In the genomic region with DNA sequence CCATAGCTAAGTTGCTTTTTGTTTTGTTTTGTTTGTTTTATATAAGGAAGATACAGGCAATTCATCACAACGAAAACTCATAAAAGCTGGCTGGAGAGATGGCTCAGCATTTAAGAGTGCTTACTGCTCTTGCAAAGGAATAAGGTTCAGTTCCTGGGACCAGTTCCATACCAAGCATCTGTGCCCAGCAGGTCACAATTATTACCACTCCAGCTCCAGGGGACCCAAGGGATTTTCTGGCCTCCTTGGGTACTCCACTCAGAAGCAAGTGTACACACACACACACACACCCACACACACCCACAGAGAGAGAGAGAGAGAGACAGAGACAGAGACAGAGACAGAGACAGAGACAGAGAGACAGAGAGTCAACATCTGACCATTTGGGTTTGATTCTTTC, we compare ENCODE assay signal across 16 mouse cellular contexts.
"Had no signal": no experiment of that assay in that cellular context is flagged by ENCODE, and none has a peak within 500 bp of the region (broad histone marks: within the 10 kb centered on the region; RNA-seq: fewer than 3 reads in every experiment).

No protein-coding gene starts in this region.

- H3K36me3 ChIP-seq: lung, embryonic 15.5 days; midbrain, embryonic 13.5 days; midbrain, embryonic 15.5 days; neural tube, embryonic 12.5 days; stomach, embryonic 15.5 days had no signal

- H3K4me3 ChIP-seq: lung, embryonic 15.5 days; megakaryocyte, embryonic 14.5 days; midbrain, embryonic 13.5 days; midbrain, embryonic 15.5 days; neural tube, embryonic 12.5 days; stomach, embryonic 15.5 days had no signal

- H3K27ac ChIP-seq: lung, embryonic 15.5 days; macrophage; midbrain, embryonic 13.5 days; midbrain, embryonic 15.5 days; neural tube, embryonic 12.5 days; stomach, embryonic 15.5 days; stomach, postnatal 0 days had no signal

- H3K9me3 ChIP-seq: lung, embryonic 15.5 days; midbrain, embryonic 13.5 days; midbrain, embryonic 15.5 days; neural tube, embryonic 12.5 days; stomach, embryonic 15.5 days had no signal

- DNase-seq: liver, postnatal 0 days; lung, adult 2 months; lung, postnatal 14 days; lung, postnatal 36 days; right cerebral cortex, postnatal 14 days; thymus, adult 2 months; thymus, postnatal 25 days; thymus, postnatal 4 days had no signal

- H3K4me1 ChIP-seq: lung, embryonic 15.5 days; midbrain, embryonic 13.5 days; midbrain, embryonic 15.5 days; neural tube, embryonic 12.5 days; stomach, embryonic 15.5 days had no signal

- H3K27me3 ChIP-seq: lung, embryonic 15.5 days; megakaryocyte, embryonic 14.5 days; midbrain, embryonic 13.5 days; midbrain, embryonic 15.5 days; neural tube, embryonic 12.5 days; stomach, embryonic 15.5 days had no signal
